ENCODE assay signal across 10 mouse cellular contexts in the genomic region with DNA sequence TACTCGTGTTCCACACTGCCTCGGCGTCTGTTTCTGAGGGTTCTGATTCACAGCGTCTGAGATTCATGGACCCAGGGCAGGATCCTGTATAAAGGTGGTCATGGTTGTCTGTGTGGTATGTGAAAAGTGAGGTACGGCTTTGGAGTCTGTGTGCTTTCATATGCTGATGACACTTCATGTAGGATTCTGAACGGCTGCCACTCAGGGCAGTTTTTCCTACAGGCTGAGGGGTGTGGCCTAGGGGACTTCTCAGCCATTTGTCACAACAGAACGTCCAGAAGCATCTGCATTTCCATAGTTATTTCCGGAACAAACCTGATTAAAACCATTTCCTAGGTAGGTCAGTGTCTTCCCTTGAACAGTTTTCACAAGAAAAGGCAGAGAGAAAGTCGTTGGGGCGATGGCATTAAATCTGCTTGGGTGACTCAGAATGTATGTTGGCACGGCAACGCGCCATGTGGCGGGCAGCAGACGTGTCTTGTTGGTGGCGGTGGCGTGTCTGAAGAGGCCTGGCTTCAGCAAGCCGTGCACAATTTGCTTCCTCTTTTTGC. TPM values are rescaled to one million over a fixed set of nuclear protein-coding genes. Genes with fewer than 3 reads are reported as not detected.
DNase-seq lines count a peak whose midpoint lies in the region; ATAC-seq lines count a peak whose summit lies in the region.
"Had no signal": no experiment of that assay in that cellular context is flagged by ENCODE, and none has a peak within 500 bp of the region (broad histone marks: within the 10 kb centered on the region; RNA-seq: fewer than 3 reads in every experiment).

No protein-coding gene starts in this region.

- H3K27ac ChIP-seq in neural tube, embryonic 11.5 days (ENCODE audit: low read depth, low read length): peak overlapping the region; percentile 36

- DNase-seq in ZHBTc4 (ENCODE audit: low read depth, low spot score): peak; percentile 81
- peak; percentile 48 for DNase-seq in left cerebral cortex, adult 11 months (ENCODE audit: low spot score)
- peak; percentile 81 for DNase-seq in neural tube, embryonic 11.5 days (ENCODE audit: low spot score)
- no peak for DNase-seq in ovary, postnatal 14 days (ENCODE audit: low spot score)
- no peak for DNase-seq in Muller cell, postnatal 12 days (ENCODE audit: inconsistent ontology term)
- DNase-seq in adrenal gland, adult 18-20 months (ENCODE audit: low spot score in 2 of 2): no peak
- DNase-seq in spleen, postnatal 14 days (ENCODE audit: low spot score in 2 of 2): no peak
- DNase-seq: kidney, adult 11 months had no signal

- no peak overlapping the region for H3K9ac ChIP-seq in neural tube, embryonic 11.5 days (ENCODE audit: low read length)

- H3K4me1 ChIP-seq in neural tube, embryonic 11.5 days (ENCODE audit: control insufficient read depth, insufficient read depth, low read length): peaks cover 32% of the 10 kb centered on the region

- no peaks in the 10 kb centered on the region for H3K36me3 ChIP-seq in neural tube, embryonic 11.5 days (ENCODE audit: control insufficient read depth, insufficient read depth, low read length)
- H3K36me3 ChIP-seq: G1E had no signal

- WGBS in neural tube, embryonic 11.5 days: 37% methylated on average over 18 of the region's 18 CpGs

- no peak overlapping the region for H3K4me3 ChIP-seq in neural tube, embryonic 11.5 days (ENCODE audit: low read depth, low read length)

- peak overlapping the region; percentile 15 for H3K4me2 ChIP-seq in neural tube, embryonic 11.5 days (ENCODE audit: low read depth)

- no peaks in the 10 kb centered on the region for H3K9me3 ChIP-seq in neural tube, embryonic 11.5 days (ENCODE audit: control insufficient read depth, low read length)

- H3K27me3 ChIP-seq in neural tube, embryonic 11.5 days (ENCODE audit: control insufficient read depth, insufficient read depth, low read length): no peaks in the 10 kb centered on the region

- ATAC-seq in frontal cortex, adult (ENCODE audit: low TSS enrichment): peak; percentile 96
- ATAC-seq in neural tube, embryonic 11.5 days (ENCODE audit: insufficient read depth, low FRiP score, low TSS enrichment): peak; percentile 85

RNA-seq across cellular contexts. Expression of gene Ackr3, which starts 18.1 kb away (rescaled TPM):
- 45.9 and 47.0 TPM in 2 replicates for polyA plus RNA-seq in neural tube, embryonic 11.5 days (2014; fragmentation: Nextera tagmentation; extraction: Ambion mirVana)
- 100 to 1,000 TPM in 1 of 2 experiments, 10 to 100 TPM in 1; 60.6 to 157 TPM for total RNA-seq in adrenal gland, adult 18-20 months (2021)
- polyA plus RNA-seq: G1E had no signal

Comparison
In these comparisons a context has a peak if more than half of its experiments do, and no peak if none do; other contexts are left out.
1. DNase-seq: peak in ZHBTc4 (single experiment), left cerebral cortex, adult 11 months (single experiment) and neural tube, embryonic 11.5 days (single experiment); none in ovary, postnatal 14 days (single experiment), Muller cell, postnatal 12 days (single experiment), adrenal gland, adult 18-20 months (0 of 2) and spleen, postnatal 14 days (0 of 2).